Mouse (Mus musculus): ENCODE results near the gene 2010111I01Rik.

- TF ChIP-seq CTCF (IDR thresholded peaks at IDR 0.05) (no peak), EP300 (IDR thresholded peaks at IDR 0.05; ENCODE audit: insufficient read depth, low read depth, low read length) (no peak), POLR2A (IDR thresholded peaks at IDR 0.05; ENCODE audit: insufficient read depth, low read depth, low read length) (no peak)
Measured at GRCm38 (mm10) chr13:63253886-63254636, 289.4 kb downstream of the 2010111I01Rik start.

Data from heart, adult 2 months (tissue).